Mouse (Mus musculus) CH12.LX (cell line): Measurements from ENCODE around the gene Nucb1. TPM values are rescaled to one million over a fixed set of nuclear protein-coding genes. Genes with fewer than 3 reads are reported as not detected.

Experiments
- DNase-seq: peaks from one replicate; pipeline ENCODE4 v3.0.0-alpha.2; 2013; ENCODE audit errors: extremely low read depth
- H3K27ac ChIP-seq: 2 replicates; pipeline ENCODE4 v1.5.1; 2012; ENCODE audit warnings: low read depth, mild to moderate bottlenecking, control low read depth, moderate library complexity; ENCODE audit not compliant: insufficient read depth
- H3K27me3 ChIP-seq: replicated peaks from 2 replicates; pipeline ENCODE3; 2012; ENCODE audit warnings: inconsistent platforms
- H3K36me3 ChIP-seq, 2 experiments: replicated peaks in 1 of 2; 2 replicates each; pipeline versions ENCODE3 to v1.6.1; 2012; ENCODE audit warnings: inconsistent platforms in 1 of 2, low read length in 1 of 2, mild to moderate bottlenecking in 1 of 2, mixed read lengths in 1 of 2, moderate library complexity in 1 of 2; ENCODE audit not compliant: control insufficient read depth in 1 of 2, insufficient read depth in 1 of 2
- H3K4me1 ChIP-seq, 2 experiments: 2 replicates each; pipeline ENCODE4 v1.6.1; 2012; ENCODE audit warnings: inconsistent platforms in 1 of 2, moderate library complexity in 1 of 2; ENCODE audit not compliant: insufficient read depth in 2 of 2, control insufficient read depth in 1 of 2
- H3K4me2 ChIP-seq: 2 replicates; pipeline ENCODE4 v1.6.1; 2012; ENCODE audit warnings: low read depth, mild to moderate bottlenecking, control low read depth; ENCODE audit not compliant: poor library complexity, insufficient read depth, severe bottlenecking
- H3K4me3 ChIP-seq, 3 experiments: fragments of 150-350 bp in 1 of 3; sonication (generic) in 1 of 3; replicated peaks in 1 of 3; 2 replicates each; pipeline versions ENCODE3 to v1.5.1; 2011 to 2012; ENCODE audit warnings: low read depth in 2 of 3, low read length in 2 of 3, mild to moderate bottlenecking in 2 of 3, moderate library complexity in 2 of 3, control low read depth in 1 of 3, improper control_type of control experiment in 1 of 3, inconsistent platforms in 1 of 3, mixed read lengths in 1 of 3; ENCODE audit not compliant: poor library complexity in 1 of 3
- H3K79me2 ChIP-seq: replicated peaks from 2 replicates; pipeline ENCODE4 v1.6.1; 2012; ENCODE audit warnings: mild to moderate bottlenecking, moderate library complexity; ENCODE audit not compliant: control insufficient read depth, poor library complexity, insufficient read depth, severe bottlenecking; ENCODE audit errors: extremely low read depth
- H3K9ac ChIP-seq: 2 replicates; pipeline ENCODE4 v1.6.1; 2012; ENCODE audit warnings: low read depth, mild to moderate bottlenecking, control low read depth, moderate library complexity; ENCODE audit not compliant: insufficient read depth
- H3K9me3 ChIP-seq: replicated peaks from 2 replicates; pipeline ENCODE3; 2012; ENCODE audit warnings: low read length, inconsistent platforms, mixed read lengths
- BHLHE40 ChIP-seq: IDR thresholded peaks from 2 replicates; pipeline ENCODE4 v1.6.1; 2011; ENCODE audit warnings: mild to moderate bottlenecking, low read depth, low read length, improper control_type of control experiment
- CHD1 ChIP-seq: IDR thresholded peaks from 2 replicates; pipeline ENCODE4 v1.6.1; 2012; ENCODE audit warnings: low read depth, low read length, improper control_type of control experiment, inconsistent platforms
- CHD2 ChIP-seq: IDR thresholded peaks from 2 replicates; pipeline ENCODE4 v1.6.1; 2011; ENCODE audit warnings: low read length, improper control_type of control experiment
- ELF1 ChIP-seq: IDR thresholded peaks from 2 replicates; pipeline ENCODE4 v1.6.1; 2014; ENCODE audit warnings: low read depth, mild to moderate bottlenecking, inconsistent platforms, low read length, improper control_type of control experiment
- EP300 ChIP-seq: IDR thresholded peaks from 2 replicates; pipeline ENCODE4 v1.6.1; 2011; ENCODE audit warnings: low read length, improper control_type of control experiment
- GABPA ChIP-seq: IDR thresholded peaks from 2 replicates; pipeline ENCODE4 v1.6.1; 2012; ENCODE audit warnings: low read depth, low read length, improper control_type of control experiment, inconsistent platforms; ENCODE audit not compliant: insufficient replicate concordance
- HCFC1 ChIP-seq: IDR thresholded peaks from 2 replicates; pipeline ENCODE4 v1.6.1; 2012; ENCODE audit warnings: low read depth, mild to moderate bottlenecking, inconsistent platforms, low read length, improper control_type of control experiment
- KAT2A ChIP-seq: IDR thresholded peaks from 2 replicates; pipeline ENCODE4 v1.6.1; 2012; ENCODE audit warnings: low read length, improper control_type of control experiment, inconsistent platforms; ENCODE audit not compliant: insufficient replicate concordance
- MAFK ChIP-seq: IDR thresholded peaks from 2 replicates; pipeline ENCODE4 v1.6.1; 2011; ENCODE audit warnings: low read length, improper control_type of control experiment; ENCODE audit not compliant: insufficient replicate concordance
- MAX ChIP-seq: IDR thresholded peaks from 2 replicates; pipeline ENCODE4 v1.6.1; 2011; ENCODE audit warnings: low read length, improper control_type of control experiment
- MAZ ChIP-seq: IDR thresholded peaks from 2 replicates; pipeline ENCODE4 v1.6.1; 2012; ENCODE audit warnings: low read depth, mild to moderate bottlenecking, inconsistent platforms, low read length, improper control_type of control experiment, moderate library complexity
- MXI1 ChIP-seq: IDR thresholded peaks from 2 replicates; pipeline ENCODE4 v1.6.1; 2011; ENCODE audit warnings: mild to moderate bottlenecking, low read depth, low read length, improper control_type of control experiment
- MYC ChIP-seq: IDR thresholded peaks from 2 replicates; pipeline ENCODE4 v1.6.1; 2011; ENCODE audit warnings: low read depth, mild to moderate bottlenecking, improper control_type of control experiment, low read length
- NRF1 ChIP-seq: IDR thresholded peaks from 2 replicates; pipeline ENCODE4 v1.6.1; 2014; ENCODE audit warnings: low read depth, mild to moderate bottlenecking, inconsistent platforms, low read length, improper control_type of control experiment, moderate library complexity
- POLR2A ChIP-seq: IDR thresholded peaks from 2 replicates; pipeline ENCODE4 v1.6.1; 2011; ENCODE audit warnings: low read depth, mild to moderate bottlenecking, improper control_type of control experiment, low read length
- POLR2AphosphoS2 ChIP-seq: IDR thresholded peaks from 2 replicates; pipeline ENCODE4 v1.6.1; 2011; ENCODE audit warnings: low read depth, low read length, improper control_type of control experiment
- RAD21 ChIP-seq: IDR thresholded peaks from 2 replicates; pipeline ENCODE4 v1.6.1; 2011; ENCODE audit warnings: low read depth, mild to moderate bottlenecking, low read length, improper control_type of control experiment, moderate library complexity
- SIN3A ChIP-seq: IDR thresholded peaks from 2 replicates; pipeline ENCODE4 v1.6.1; 2012; ENCODE audit warnings: low read length, improper control_type of control experiment, inconsistent platforms
- USF2 ChIP-seq: conservative IDR thresholded peaks from 2 replicates; pipeline ENCODE4 v1.6.1; 2011; ENCODE audit warnings: low read depth, low read length, improper control_type of control experiment
- ZC3H11A ChIP-seq: IDR thresholded peaks from 2 replicates; pipeline ENCODE4 v1.6.1; 2012; ENCODE audit warnings: low read depth, mild to moderate bottlenecking, inconsistent platforms, low read length, improper control_type of control experiment
- ZKSCAN1 ChIP-seq: IDR thresholded peaks from 2 replicates; pipeline ENCODE4 v1.6.1; 2012; ENCODE audit warnings: low read depth, inconsistent platforms, low read length, improper control_type of control experiment, borderline replicate concordance
- ZMIZ1 ChIP-seq: IDR thresholded peaks from 2 replicates; pipeline ENCODE4 v1.6.1; 2012; ENCODE audit warnings: low read depth, mild to moderate bottlenecking, inconsistent platforms, low read length, improper control_type of control experiment
- ZNF384 ChIP-seq: IDR thresholded peaks from 2 replicates; pipeline ENCODE4 v1.6.1; 2012; ENCODE audit warnings: low read depth, low read length, improper control_type of control experiment, inconsistent platforms
- dilution Hi-C: fragments of 300-500 bp; cut with MboI; formaldehyde crosslinking; loops from 2 replicates; pipeline ENCODE4 v1.14.3; 2020; ENCODE audit warnings: low sequenced_read_pairs; ENCODE audit not compliant: extremely low pct_unique_long_range_greater_than_20kb, extremely low pct_ligation_motif_present
- in situ Hi-C: fragments of 300-500 bp; cut with MboI; formaldehyde crosslinking; loops from 3 replicates; pipeline ENCODE4 v1.14.3; 2019; ENCODE audit warnings: low sequenced_read_pairs, low pct_ligation_motif_present, low pct_unique_long_range_greater_than_20kb, mixed read lengths
- polyA plus RNA-seq: library from polyadenylated mRNA; unstranded; fragments of >175 nt; gene quantifications from 2 replicates; pipeline ENCODE4 v1.2.1, GENCODE M21; 2012; ENCODE audit warnings: low read depth; ENCODE audit not compliant: insufficient read length
- total RNA-seq, 2 experiments: library from RNA; depleted of rRNA; stranded (reverse); fragments of 300-350 nt in 1 of 2; fragments of >200 nt in 1 of 2; gene quantifications; 2 replicates each; pipeline ENCODE4 v1.2.3; 2012 to 2014

The Nucb1 gene
- total and polyA plus RNA-seq, 3 experiments, result 40.8 to 90.4 (median 83.4) TPM

- H3K27me3 ChIP-seq, result no peaks in the 10 kb centered on the region
- H3K4me1 ChIP-seq, result peaks cover 6 to 32% of the 10 kb centered on the region in 2 experiments; a peak in 3 of 4 replicates
- in situ Hi-C loops (no loop called here), dilution Hi-C loops (no loop called here)
- no peak overlapping the region for H3K4me3 ChIP-seq
- no peak for TF ChIP-seq ZNF384
- TF ChIP-seq ZMIZ1, result no peak
- TF ChIP-seq MXI1, result no peak
- no peak for TF ChIP-seq MAZ
- TF ChIP-seq MAX, result no peak
- no peak for TF ChIP-seq CHD2
- no peak for TF ChIP-seq KAT2A
- no peak for TF ChIP-seq POLR2A
- H3K79me2 ChIP-seq, result no peaks in the 10 kb centered on the region
- H3K4me2 ChIP-seq, result no peak overlapping the region
- H3K9me3 ChIP-seq, result no peaks in the 10 kb centered on the region
- no peak overlapping the region for H3K27ac ChIP-seq
- no peak for DNase-seq
- peaks cover 31 to 50% of the 10 kb centered on the region in 2 experiments for H3K36me3 ChIP-seq
- H3K9ac ChIP-seq, result no peak overlapping the region
Observed at GRCm38 (mm10) chr7:45491264-45491663, 18.9 kb downstream of the Nucb1 start.

- in situ Hi-C loops, result no loop called here
- peaks cover 29 to 50% of the 10 kb centered on the region in 2 experiments for H3K36me3 ChIP-seq
- H3K4me2 ChIP-seq, result no peak overlapping the region
- dilution Hi-C loops, result no loop called here
- TF ChIP-seq ZC3H11A (no peak), ELF1 (no peak), SIN3A (no peak), MYC (no peak), KAT2A (no peak), MAFK (no peak), POLR2AphosphoS2 (no peak), MXI1 (no peak), GABPA (no peak), EP300 (no peak), POLR2A (no peak)
- DNase-seq, result no peak
- H3K4me1 ChIP-seq, result peaks cover 6 to 32% of the 10 kb centered on the region in 2 experiments; a peak in 3 of 4 replicates
- H3K4me3 ChIP-seq, result no peak overlapping the region
- no peak overlapping the region for H3K9ac ChIP-seq
- no peaks in the 10 kb centered on the region for H3K27me3 ChIP-seq
- no peaks in the 10 kb centered on the region for H3K79me2 ChIP-seq
- H3K9me3 ChIP-seq, result no peaks in the 10 kb centered on the region
- no peak overlapping the region for H3K27ac ChIP-seq
Observed at GRCm38 (mm10) chr7:45490822-45491221, 19.4 kb downstream of the Nucb1 start.

GRCm38 (mm10) chr7:45489578-45489977 lies 20.6 kb downstream of the Nucb1 start:
- in situ Hi-C loops (no loop called here), dilution Hi-C loops (no loop called here)
- H3K4me3 ChIP-seq, result no peak overlapping the region

More at GRCm38 (mm10) chr7:45489578-45489977, 20.6 kb downstream of the Nucb1 start:
- H3K4me1 ChIP-seq, result peaks cover 6 to 32% of the 10 kb centered on the region in 2 experiments; a peak in 3 of 4 replicates
- no peaks in the 10 kb centered on the region for H3K9me3 ChIP-seq
- TF ChIP-seq MYC (no peak), MAFK (no peak), ZC3H11A (no peak), EP300 (no peak), CHD1 (no peak), MAX (no peak), RAD21 (no peak), USF2 (no peak), BHLHE40 (no peak), POLR2AphosphoS2 (no peak), NRF1 (no peak), KAT2A (no peak), POLR2A (no peak), ZKSCAN1 (no peak), HCFC1 (no peak)
- no peaks in the 10 kb centered on the region for H3K27me3 ChIP-seq
- no peak for DNase-seq
- H3K36me3 ChIP-seq, result peaks cover 24 to 44% of the 10 kb centered on the region in 2 experiments
- H3K4me2 ChIP-seq, result no peak overlapping the region
- no peak overlapping the region for H3K9ac ChIP-seq
- H3K27ac ChIP-seq, result no peak overlapping the region
- no peaks in the 10 kb centered on the region for H3K79me2 ChIP-seq
